Comparison of ENCODE assay signal across 10 mouse cellular contexts in genomic region chr19:4515746-4516145, GRCm38 (mm10). TPM values are rescaled to one million over a fixed set of nuclear protein-coding genes. Genes with fewer than 3 reads are reported as not detected.
A peak's percentile ranks its signal among the peaks of the same experiment; 100 is the strongest.
DNase-seq lines count a peak whose midpoint lies in the region; ATAC-seq and TF ChIP-seq lines count a peak whose summit lies in the region.
"Had no signal": no experiment of that assay in that cellular context is flagged by ENCODE, and none has a peak within 500 bp of the region (broad histone marks: within the 10 kb centered on the region; RNA-seq: fewer than 3 reads in every experiment).

No protein-coding gene starts in this region.

- H3K4me3 ChIP-seq in limb, embryonic 14.5 days (replicated peaks; ENCODE audit: low read length) = no peak overlapping the region
- H3K4me3 ChIP-seq: neural tube, embryonic 12.5 days had no signal

- H3K36me3 ChIP-seq in limb, embryonic 14.5 days (ENCODE audit: control insufficient read depth, insufficient read depth, low read length) = no peaks in the 10 kb centered on the region
- H3K36me3 ChIP-seq: neural tube, embryonic 12.5 days had no signal

- DNase-seq in cerebellum, adult 9-10 months = peak; percentile 36
- DNase-seq in cerebellum, adult 11-12 months = no peak
- DNase-seq in kidney, postnatal 4 days = peak; percentile 54 to 62
- DNase-seq in kidney, adult 9 months = no peak
- peak; percentile 32 to 42 for DNase-seq in cerebellum, postnatal 25 days
- peak; percentile 57 for DNase-seq in limb, embryonic 14.5 days (ENCODE audit: low spot score)
- DNase-seq in layer of hippocampus, postnatal 25 days (ENCODE audit: extremely low spot score in 1 of 2, low spot score in 1 of 2) = no peak
- DNase-seq in layer of hippocampus, adult 11-12 months (ENCODE audit: low spot score) = no peak

- peak overlapping the region; percentile 45; the same call in 1 of the 2 replicates for H3K27ac ChIP-seq in limb, embryonic 14.5 days (replicated peaks; ENCODE audit: low read depth, low read length)
- H3K27ac ChIP-seq: neural tube, embryonic 12.5 days had no signal

- H3K9me3 ChIP-seq in limb, embryonic 14.5 days (ENCODE audit: control insufficient read depth, low read length) = no peaks in the 10 kb centered on the region
- H3K9me3 ChIP-seq: neural tube, embryonic 12.5 days had no signal

- H3K27me3 ChIP-seq in limb, embryonic 14.5 days (ENCODE audit: control insufficient read depth, insufficient read depth, low read length) = peaks cover 4% of the 10 kb centered on the region; the same call in 1 of the 2 replicates
- H3K27me3 ChIP-seq: neural tube, embryonic 12.5 days had no signal

- 28% methylated on average over 2 of the region's 2 CpGs for WGBS in limb, embryonic 14.5 days

- H3K9ac ChIP-seq in limb, embryonic 14.5 days (ENCODE audit: low read depth, low read length, severe bottlenecking) = no peak overlapping the region
- H3K9ac ChIP-seq: neural tube, embryonic 12.5 days had no signal

- ATAC-seq in limb, embryonic 14.5 days (ENCODE audit: low FRiP score, low read depth) = peak; percentile 53

- no peak overlapping the region for H3K4me2 ChIP-seq in limb, embryonic 14.5 days (replicated peaks; ENCODE audit: low read depth, low read length, severe bottlenecking)
- H3K4me2 ChIP-seq: neural tube, embryonic 12.5 days had no signal

- H3K4me1 ChIP-seq in limb, embryonic 14.5 days (ENCODE audit: control insufficient read depth, insufficient read depth, low read length) = peaks cover 30% of the 10 kb centered on the region

- TF ChIP-seq POLR2A in limb, embryonic 14.5 days (IDR thresholded peaks at IDR 0.05; ENCODE audit: borderline replicate concordance, extremely low read depth, insufficient read depth, insufficient read length) = no peak

RNA-seq across cellular contexts. Expression of gene Pcx, which starts 5.5 kb away (rescaled TPM):
- 11.8 and 14.8 TPM in 2 replicates for polyA plus RNA-seq in limb, embryonic 14.5 days (2012; rRNA removed)
- 14.8 and 17.6 TPM in 2 replicates for polyA plus RNA-seq in limb, embryonic 14.5 days (2014; fragmentation: Nextera tagmentation; extraction: Ambion mirVana)
- total RNA-seq in layer of hippocampus, postnatal 25 days (2021) = 10 to 100 TPM; 66.6 to 70.6 TPM

RNA-seq across cellular contexts. Expression of gene 2010003K11Rik, which starts 17.4 kb away (rescaled TPM):
- polyA plus RNA-seq in limb, embryonic 14.5 days (2012; rRNA removed) = not detected in 2 replicates
- polyA plus RNA-seq in limb, embryonic 14.5 days (2014; fragmentation: Nextera tagmentation; extraction: Ambion mirVana) = not detected in 2 replicates
- total RNA-seq in layer of hippocampus, postnatal 25 days (2021) = not detected
- polyA plus RNA-seq: C2C12; neural tube, embryonic 12.5 days had no signal

RNA-seq across cellular contexts. Expression of gene Syt12, which starts 38.5 kb away (rescaled TPM):
- 0.41 and 0.50 TPM in 2 replicates for polyA plus RNA-seq in limb, embryonic 14.5 days (2012; rRNA removed)
- 0.21 and 0.39 TPM in 2 replicates for polyA plus RNA-seq in limb, embryonic 14.5 days (2014; fragmentation: Nextera tagmentation; extraction: Ambion mirVana)
- total RNA-seq in layer of hippocampus, postnatal 25 days (2021) = 10 to 100 TPM; 29.5 to 31.8 TPM

Comparison
In these comparisons a context has a peak if more than half of its experiments do, and no peak if none do; other contexts are left out.
1. DNase-seq: peak in cerebellum, adult 9-10 months (single experiment), kidney, postnatal 4 days (2 of 2), cerebellum, postnatal 25 days (2 of 2) and limb, embryonic 14.5 days (single experiment); none in cerebellum, adult 11-12 months (single experiment), kidney, adult 9 months (single experiment), layer of hippocampus, postnatal 25 days (0 of 2) and layer of hippocampus, adult 11-12 months (single experiment).